Mouse (Mus musculus) thymus, adult 2 months (tissue): Measurements from ENCODE around the gene Gm20388. TPM values are rescaled to one million over a fixed set of nuclear protein-coding genes. Genes with fewer than 3 reads are reported as not detected.

ENCODE experiments used
- DNase-seq: peaks from one replicate; pipeline ENCODE4 v3.0.0; 2021
- H3K27ac ChIP-seq: fragments of 200-500 bp; 2 replicates; pipeline ENCODE4 v1.5.1; 2012; ENCODE audit warnings: low read length, control low read depth; ENCODE audit not compliant: control insufficient read depth, insufficient read depth
- H3K27me3 ChIP-seq: fragments of 200-500 bp; 2 replicates; pipeline ENCODE4 v1.6.1; 2012; ENCODE audit warnings: mild to moderate bottlenecking, low read length, moderate library complexity, mixed read lengths; ENCODE audit not compliant: control insufficient read depth, insufficient read depth
- H3K36me3 ChIP-seq: fragments of 200-500 bp; 2 replicates; pipeline ENCODE4 v1.6.1; 2012; ENCODE audit warnings: mild to moderate bottlenecking, low read length, moderate library complexity; ENCODE audit not compliant: control insufficient read depth, insufficient read depth
- H3K4me1 ChIP-seq: fragments of 200-500 bp; replicated peaks from 2 replicates; pipeline ENCODE4 v1.6.1; 2012; ENCODE audit warnings: low read length; ENCODE audit not compliant: control insufficient read depth, insufficient read depth
- H3K4me3 ChIP-seq: fragments of 200-500 bp; 2 replicates; pipeline ENCODE4 v1.5.1; 2012; ENCODE audit warnings: mild to moderate bottlenecking, low read length, control low read depth, moderate library complexity; ENCODE audit not compliant: control insufficient read depth, insufficient read depth
- CTCF ChIP-seq: fragments of 200-500 bp; IDR thresholded peaks from 2 replicates; pipeline ENCODE4 v1.5.1; 2012; ENCODE audit warnings: mild to moderate bottlenecking, control low read depth, low read length, moderate library complexity, borderline replicate concordance; ENCODE audit not compliant: control insufficient read depth, poor library complexity, insufficient read depth; ENCODE audit errors: extremely low read depth
- POLR2A ChIP-seq: fragments of 200-500 bp; IDR thresholded peaks from 2 replicates; pipeline ENCODE4 v1.6.1; 2012; ENCODE audit warnings: mild to moderate bottlenecking, low read length, control low read depth, moderate library complexity; ENCODE audit not compliant: control insufficient read depth, poor library complexity, insufficient read depth; ENCODE audit errors: extremely low read depth
- WGBS: fragments of 180-500 bp; shearing (Covaris S2); methylation state at CpG from one replicate; pipeline ENCODE4 v1.1.7; 2018; 5-methylcytosine and 5-hydroxymethylcytosine counted together
- polyA plus RNA-seq: library from polyadenylated mRNA; depleted of rRNA; stranded (reverse); fragments of >200 nt; gene quantifications from 2 replicates; pipeline ENCODE4 v1.2.3, GENCODE M21; 2012

Gm20388 gene
- polyA plus RNA-seq, 1 experiment: 103 TPM

GRCm38 (mm10) chr8:120731582-120731981, 820.9 kb downstream of the Gm20388 start:
- DNase-seq: no peak
- Histone ChIP-seq H3K36me3 (no peaks in the 10 kb centered on the region), H3K27ac (no peak overlapping the region), H3K4me3 (no peak overlapping the region), H3K27me3 (no peaks in the 10 kb centered on the region), H3K4me1 (peaks cover 28% of the 10 kb centered on the region)
- no peak for TF ChIP-seq CTCF
- 91% methylated on average over 14 of the region's 14 CpGs for WGBS

GRCm38 (mm10) chr8:120732068-120732467, 821.4 kb downstream of the Gm20388 start:
- DNase-seq: no peak
- no peak for TF ChIP-seq CTCF
- TF ChIP-seq POLR2A: no peak
- H3K27ac ChIP-seq: no peak overlapping the region
- 91% methylated on average over 6 of the region's 6 CpGs for WGBS
- H3K36me3 ChIP-seq: no peaks in the 10 kb centered on the region
- peaks cover 27% of the 10 kb centered on the region for H3K4me1 ChIP-seq
- H3K4me3 ChIP-seq: no peak overlapping the region
- no peaks in the 10 kb centered on the region for H3K27me3 ChIP-seq

DNA sequence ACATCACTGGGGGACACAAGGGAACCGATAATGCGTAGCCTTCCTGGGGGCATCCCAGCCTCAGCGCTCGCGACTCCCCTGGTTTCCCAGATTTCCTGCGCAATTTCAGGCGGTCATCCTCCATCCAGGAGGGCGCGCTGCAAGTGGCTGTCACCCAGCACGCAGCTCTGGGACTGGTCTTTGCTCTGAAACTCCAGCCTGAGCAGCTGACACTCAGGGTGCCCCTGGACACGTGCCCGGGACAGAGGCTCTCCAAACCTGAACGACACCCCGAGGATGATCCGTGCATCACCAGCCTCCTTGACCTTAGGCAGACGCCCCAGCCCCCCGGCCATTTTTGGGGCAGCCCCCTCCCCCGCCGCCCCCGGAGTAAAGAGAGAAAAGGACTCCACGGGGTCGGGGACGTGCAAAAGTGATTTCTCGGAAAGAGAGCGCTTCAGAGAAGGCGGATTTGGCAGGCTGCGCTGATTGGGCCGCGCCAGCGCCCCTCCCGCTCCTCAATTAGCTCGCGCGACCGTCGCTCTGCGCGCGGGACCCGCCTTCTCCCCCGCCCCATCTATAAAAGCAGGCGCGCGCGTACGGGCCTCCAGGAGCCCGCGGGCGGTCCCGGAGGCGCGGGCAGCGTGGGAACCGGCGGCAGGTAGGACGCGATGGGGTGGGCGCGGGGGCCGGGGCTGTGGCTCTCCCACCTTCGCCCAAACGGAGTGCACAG, 825.3 kb downstream of the Gm20388 start, which contains the start of gene Irf8:
Gene Irf8 (plus strand): TSS at position 589 of the 712 bp plus-strand sequence.
- 0 out of 2 replicates have a peak, but pooled peaks have one; percentile 36 for TF ChIP-seq CTCF
- TF ChIP-seq POLR2A: peak; percentile 77
- 2% methylated on average over 62 of the region's 62 CpGs for WGBS
- Histone ChIP-seq H3K4me3 (peak within 1 kb of the TSS; percentile 24), H3K4me1 (peaks cover 14% of the 10 kb centered on the region), H3K27me3 (no peaks in the 10 kb centered on the region), H3K36me3 (no peaks in the 10 kb centered on the region), H3K27ac (peak within 1 kb of the TSS; percentile 10; the same call in 1 of the 2 replicates)
- peak; percentile 91 for DNase-seq

GRCm38 (mm10) chr8:120736486-120736885, 825.8 kb downstream of the Gm20388 start:
- 6% methylated on average over 11 of the region's 11 CpGs for WGBS
- Histone ChIP-seq H3K27ac (no peak overlapping the region), H3K27me3 (no peaks in the 10 kb centered on the region), H3K36me3 (no peaks in the 10 kb centered on the region), H3K4me3 (peak overlapping the region; percentile 21), H3K4me1 (peaks cover 14% of the 10 kb centered on the region)
- no peak for DNase-seq
- TF ChIP-seq CTCF: no peak
- no peak for TF ChIP-seq POLR2A

- 92% methylated on average over 7 of the region's 7 CpGs for WGBS
- DNase-seq: no peak
- no peaks in the 10 kb centered on the region for H3K27me3 ChIP-seq
- H3K4me1 ChIP-seq: peaks cover 14% of the 10 kb centered on the region
- TF ChIP-seq POLR2A (no peak), CTCF (no peak)
- H3K4me3 ChIP-seq: 0 out of 2 replicates have a peak overlapping the region, but pooled peaks have one; percentile 12
- H3K36me3 ChIP-seq: no peaks in the 10 kb centered on the region
- peak overlapping the region; percentile 10; the same call in 1 of the 2 replicates for H3K27ac ChIP-seq
These were observed 826.5 kb downstream of the Gm20388 start for GRCm38 (mm10) chr8:120737166-120737565.

GRCm38 (mm10) chr8:120738771-120739170, 828.1 kb downstream of the Gm20388 start:
- TF ChIP-seq CTCF (no peak), POLR2A (no peak)
- peak overlapping the region; percentile 21 for H3K4me3 ChIP-seq
- H3K36me3 ChIP-seq: no peaks in the 10 kb centered on the region
- H3K4me1 ChIP-seq: peaks cover 14% of the 10 kb centered on the region
- peak overlapping the region; percentile 45; the same call in 1 of the 2 replicates for H3K27ac ChIP-seq
- 88% methylated on average over 4 of the region's 4 CpGs for WGBS
- no peaks in the 10 kb centered on the region for H3K27me3 ChIP-seq
- DNase-seq: no peak

GRCm38 (mm10) chr8:120739526-120739925, 828.9 kb downstream of the Gm20388 start:
- Histone ChIP-seq H3K36me3 (no peaks in the 10 kb centered on the region), H3K27ac (peak overlapping the region; percentile 45; the same call in 1 of the 2 replicates), H3K27me3 (no peaks in the 10 kb centered on the region), H3K4me1 (peaks cover 14% of the 10 kb centered on the region), H3K4me3 (peak overlapping the region; percentile 16)
- 97% methylated on average over 15 of the region's 15 CpGs for WGBS
- DNase-seq: no peak
- TF ChIP-seq CTCF (no peak), POLR2A (no peak)
